Mouse (Mus musculus) small intestine, adult 10 weeks (tissue): ENCODE measurements around the gene Capn2. TPM values are rescaled to one million over a fixed set of nuclear protein-coding genes. Genes with fewer than 3 reads are reported as not detected.

Experiments
- polyA plus RNA-seq: library from polyadenylated mRNA; stranded (reverse); fragments of 350-450 nt; fragmentation: Illumina TruSeq; extraction: RNeasy Lipid Tissue Mini Kit (QIAGEN cat#74804); gene quantifications from one replicate; pipeline ENCODE4 v1.2.3, GENCODE M21; 2014; ENCODE audit warnings: low replicate concordance

Capn2 gene
- 15.0 TPM for polyA plus RNA-seq

DNA sequence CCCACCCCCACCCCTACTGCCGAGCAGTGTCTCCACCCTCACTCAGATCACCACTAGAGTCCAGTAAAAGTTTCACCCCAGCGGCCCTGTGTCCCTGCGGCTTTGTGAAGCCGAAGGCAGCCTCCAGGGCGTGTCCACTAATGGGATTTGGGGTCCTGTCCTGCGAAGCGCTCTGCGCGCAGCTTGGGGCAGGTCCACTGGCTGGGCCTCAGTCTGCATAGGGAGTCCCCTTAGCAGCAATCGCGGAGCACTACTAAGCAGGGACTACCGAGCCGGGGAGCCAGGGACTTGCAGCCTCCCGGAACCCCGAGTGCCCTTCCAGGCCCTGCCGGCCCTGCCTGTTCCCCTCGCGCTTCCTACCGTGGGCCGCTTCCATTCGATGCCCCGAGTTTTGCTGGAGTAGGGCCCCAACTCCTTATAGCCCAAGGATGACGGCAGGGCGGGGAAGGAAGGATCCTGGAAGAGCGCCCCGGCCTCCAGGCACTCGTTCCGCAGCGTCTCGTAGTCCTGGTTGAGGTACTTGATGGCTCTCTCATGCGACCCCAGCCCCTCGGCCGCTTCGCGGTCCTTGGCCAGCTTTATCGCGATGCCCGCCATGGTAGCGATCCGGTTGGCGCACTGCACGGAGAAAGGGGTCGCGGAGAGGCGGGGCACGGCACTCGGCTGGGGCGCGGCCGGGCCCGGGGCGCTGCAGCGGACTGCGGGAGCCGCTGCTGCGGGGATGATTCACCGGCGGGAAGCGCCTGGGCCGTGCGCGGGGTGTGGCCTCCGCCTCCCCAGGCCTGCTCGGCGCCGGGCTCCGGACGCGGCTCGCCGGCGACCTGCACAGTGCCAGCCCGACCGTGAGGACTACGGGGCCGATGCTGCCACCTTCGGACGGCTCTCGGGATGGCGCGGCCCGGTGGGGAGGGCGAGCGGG lies at the start of gene Capn2:
Gene Capn2 (minus strand): TSS at position 851 of the 919 bp plus-strand sequence.

GRCm38 (mm10) chr1:182564408-182565120 lies 47.2 kb upstream of the Capn2 start, which contains the start of gene Capn8:
Capn8 (plus strand) TSS chr1:182565007.

Other genes starting within 250 kb of the Capn2 start
- gene Degs1, start 234.8 kb downstream of the Capn2 start, polyA plus RNA-seq = 97.7 TPM
- gene Fbxo28, start 176.0 kb downstream of the Capn2 start, polyA plus RNA-seq = 23.6 TPM
- gene Trp53bp2, start 108.4 kb downstream of the Capn2 start, polyA plus RNA-seq = 7.4 TPM
- gene Capn8, start 47.4 kb upstream of the Capn2 start, polyA plus RNA-seq = 1.6 TPM
- gene Ccdc185, start 231.6 kb upstream of the Capn2 start, polyA plus RNA-seq = not detected
- 0.19 TPM for gene Susd4, start 246.3 kb upstream of the Capn2 start, polyA plus RNA-seq